Mouse (Mus musculus) bone marrow macrophage, adult 2 months (primary cell): ENCODE measurements around the gene Coa7.

Experiments used
- CTCF ChIP-seq: IDR thresholded peaks from 2 replicates; pipeline ENCODE4 v1.5.1; 2012; ENCODE audit warnings: low read depth, mild to moderate bottlenecking, low read length, moderate library complexity
- POLR2A ChIP-seq: IDR thresholded peaks from 2 replicates; pipeline ENCODE4 v1.6.1; 2012; ENCODE audit warnings: mild to moderate bottlenecking, low read depth, low read length, borderline replicate concordance

- TF ChIP-seq POLR2A: no peak
- no peak for TF ChIP-seq CTCF
Measured at GRCm38 (mm10) chr4:108337817-108338216, 9.9 kb downstream of the Coa7 start.
